Mouse (Mus musculus) intestine, embryonic 14.5 days (tissue): Measurements from ENCODE around the gene Mpp3. TPM values are rescaled to one million over a fixed set of nuclear protein-coding genes. Genes with fewer than 3 reads are reported as not detected.

Experiments used
- ATAC-seq: fragments of 200-750 bp; cut with Nextera tagmentation; replicated peaks from 2 replicates; pipeline ENCODE4 v1.8.0; 2017; ENCODE audit warnings: low read depth, moderate number of reproducible peaks, moderate TSS enrichment, moderate library complexity; ENCODE audit not compliant: low FRiP score, low TSS enrichment
- DNase-seq: peaks from one replicate; pipeline ENCODE4 v3.0.0-alpha.2; 2018; ENCODE audit warnings: low spot score
- H3K27ac ChIP-seq: fragments of 300-500 bp; sonication (generic); 2 replicates; pipeline ENCODE4 v1.5.1; 2014; ENCODE audit warnings: low read depth, mild to moderate bottlenecking, control low read depth
- H3K27me3 ChIP-seq: fragments of 300-500 bp; sonication (generic); replicated peaks from 2 replicates; pipeline ENCODE4 v1.6.1; 2014; ENCODE audit warnings: low read length, control low read depth; ENCODE audit not compliant: control insufficient read depth, insufficient read depth
- H3K36me3 ChIP-seq: fragments of 300-500 bp; sonication (generic); 2 replicates; pipeline ENCODE4 v1.6.1; 2014; ENCODE audit warnings: low read length, control low read depth; ENCODE audit not compliant: control insufficient read depth, insufficient read depth
- H3K4me1 ChIP-seq: fragments of 300-500 bp; sonication (generic); replicated peaks from 2 replicates; pipeline ENCODE4 v1.6.1; 2014; ENCODE audit warnings: low read length, control low read depth, mixed read lengths; ENCODE audit not compliant: control insufficient read depth, insufficient read depth
- H3K4me2 ChIP-seq: fragments of 300-500 bp; sonication (generic); 2 replicates; pipeline ENCODE4 v1.6.1; 2014; ENCODE audit warnings: low read length
- H3K4me3 ChIP-seq: fragments of 300-500 bp; sonication (generic); 2 replicates; pipeline ENCODE4 v1.5.1; 2014; ENCODE audit warnings: low read depth, low read length, control low read depth, mixed read lengths
- H3K9ac ChIP-seq: fragments of 300-500 bp; sonication (generic); 2 replicates; pipeline ENCODE4 v1.6.1; 2014; ENCODE audit warnings: mild to moderate bottlenecking, low read length
- H3K9me3 ChIP-seq: fragments of 300-500 bp; sonication (generic); 2 replicates; pipeline ENCODE4 v1.6.1; 2016; ENCODE audit warnings: low read length, control low read depth; ENCODE audit not compliant: control insufficient read depth
- WGBS: fragments of 180-500 bp; shearing (Covaris S2); extraction: QIAGEN DNeasy Blood & Tissue Kit; methylation state at CpG from one replicate; pipeline ENCODE4 v1.1.7; 2014; 5-methylcytosine and 5-hydroxymethylcytosine counted together
- polyA plus RNA-seq: library from polyadenylated mRNA; unstranded; fragments of >200 nt; fragmentation: Nextera tagmentation; extraction: Ambion mirVana; gene quantifications from 2 replicates; pipeline ENCODE4 v1.2.1, GENCODE M21; 2014

Gene Mpp3
- polyA plus RNA-seq, 1 experiment from 2014 or later = 11.0 TPM

DNA sequence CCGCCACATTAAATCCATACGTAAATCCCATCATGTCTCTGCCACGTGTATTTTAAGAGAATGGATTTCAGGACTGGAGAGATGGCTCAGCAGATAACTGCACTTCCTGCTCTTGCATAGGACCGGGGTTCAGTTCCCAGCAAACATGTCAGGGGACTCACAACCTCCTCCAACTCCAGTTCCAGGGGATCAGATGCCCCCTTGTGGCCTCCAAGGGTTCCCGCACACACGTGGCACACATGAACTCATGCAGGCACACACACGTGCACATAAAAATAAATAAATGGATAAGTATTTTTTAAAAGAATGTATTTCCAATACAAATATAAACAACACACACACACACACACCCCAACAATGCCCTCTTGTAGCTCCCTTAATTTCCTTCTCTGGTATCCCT is 51.3 kb downstream of the Mpp3 start:
- H3K4me3 ChIP-seq = no peak overlapping the region
- H3K4me2 ChIP-seq = no peak overlapping the region
- H3K36me3 ChIP-seq = peaks cover 15% of the 10 kb centered on the region; the same call in 1 of the 2 replicates
- H3K27me3 ChIP-seq = no peaks in the 10 kb centered on the region
- DNase-seq (no peak), ATAC-seq (no peak)
- no peaks in the 10 kb centered on the region; the same call in 1 of the 2 replicates for H3K4me1 ChIP-seq
- WGBS = 93% methylated on average over 7 of the region's 7 CpGs
- no peaks in the 10 kb centered on the region for H3K9me3 ChIP-seq
- no peak overlapping the region for H3K9ac ChIP-seq
- H3K27ac ChIP-seq = no peak overlapping the region

DNA sequence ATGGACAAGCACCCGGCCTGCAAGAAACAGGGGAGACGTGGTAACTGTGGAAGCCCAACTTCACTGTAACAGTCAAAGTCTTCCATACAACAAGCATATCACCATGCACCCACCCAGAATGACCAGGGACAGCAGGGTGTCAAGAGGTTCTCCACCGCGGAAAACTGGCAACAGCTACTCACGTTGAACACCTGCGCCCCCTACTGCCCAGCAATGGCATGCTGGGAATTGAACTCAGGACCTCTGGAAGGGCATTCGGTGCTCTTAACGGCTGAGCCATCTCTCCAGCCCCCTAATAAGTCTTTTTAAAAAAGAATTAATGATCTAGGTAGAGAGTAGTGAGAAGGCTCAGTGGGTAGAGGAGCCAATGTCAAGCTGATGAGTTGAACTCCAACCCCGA is 53.3 kb downstream of the Mpp3 start:
- H3K36me3 ChIP-seq = peaks cover 6% of the 10 kb centered on the region; the same call in 1 of the 2 replicates
- H3K4me3 ChIP-seq = no peak overlapping the region
- H3K9ac ChIP-seq = no peak overlapping the region
- no peaks in the 10 kb centered on the region for H3K9me3 ChIP-seq
- H3K27ac ChIP-seq = no peak overlapping the region
- ATAC-seq = no peak
- 51% methylated on average over 9 of the region's 9 CpGs for WGBS
- DNase-seq = no peak
- H3K4me1 ChIP-seq = no peaks in the 10 kb centered on the region; the same call in 1 of the 2 replicates
- no peaks in the 10 kb centered on the region for H3K27me3 ChIP-seq
- no peak overlapping the region for H3K4me2 ChIP-seq

DNA sequence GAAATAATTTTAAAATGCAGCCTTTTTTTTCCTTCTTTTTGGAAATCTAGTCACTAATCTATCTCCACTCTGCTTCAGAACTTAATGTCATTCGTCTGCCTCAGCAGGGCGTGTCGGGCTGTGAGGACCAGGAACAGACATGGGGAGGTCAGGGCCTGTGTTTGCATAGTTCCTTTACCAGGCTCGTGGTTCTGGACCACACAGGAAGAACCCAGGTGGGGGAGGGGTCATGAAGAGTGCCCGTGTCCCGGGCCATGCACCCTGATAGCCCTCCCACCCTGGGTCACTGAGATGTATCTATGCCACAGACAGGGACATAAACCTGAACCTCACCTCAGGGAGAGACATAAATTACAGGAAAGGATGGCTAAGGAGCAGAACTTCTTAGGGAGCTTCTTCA is 54.1 kb downstream of the Mpp3 start:
- Histone ChIP-seq H3K27me3 (no peaks in the 10 kb centered on the region), H3K27ac (no peak overlapping the region), H3K4me3 (no peak overlapping the region), H3K9me3 (no peaks in the 10 kb centered on the region), H3K36me3 (peaks cover 6% of the 10 kb centered on the region; the same call in 1 of the 2 replicates), H3K9ac (no peak overlapping the region), H3K4me1 (no peaks in the 10 kb centered on the region; the same call in 1 of the 2 replicates), H3K4me2 (no peak overlapping the region)
- WGBS = 24% methylated on average over 6 of the region's 6 CpGs
- DNase-seq (no peak), ATAC-seq (no peak)

DNA sequence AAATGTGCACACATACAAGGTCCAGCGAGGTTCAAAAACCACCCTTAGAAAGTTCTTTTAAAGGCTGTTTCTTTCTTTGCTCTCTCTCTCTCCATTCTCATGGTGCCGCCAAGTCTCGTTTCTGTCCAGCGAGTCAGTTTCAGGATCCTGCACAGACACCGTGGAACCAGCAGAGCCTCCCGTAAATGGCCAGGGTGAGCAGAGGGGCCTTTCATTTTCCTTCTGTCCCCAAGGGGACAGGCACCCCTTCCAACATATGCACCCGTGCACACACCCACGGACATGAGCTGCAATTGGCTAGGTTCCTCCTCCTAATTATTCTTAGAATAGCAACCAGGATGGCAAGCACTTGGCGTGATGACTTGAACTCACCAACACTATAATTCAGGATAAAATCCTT is 54.8 kb downstream of the Mpp3 start:
- ATAC-seq = no peak
- no peaks in the 10 kb centered on the region for H3K27me3 ChIP-seq
- H3K4me3 ChIP-seq = no peak overlapping the region
- DNase-seq = no peak
- no peak overlapping the region for H3K4me2 ChIP-seq
- no peaks in the 10 kb centered on the region for H3K9me3 ChIP-seq
- no peak overlapping the region for H3K27ac ChIP-seq
- H3K36me3 ChIP-seq = peaks cover 6% of the 10 kb centered on the region; the same call in 1 of the 2 replicates
- H3K9ac ChIP-seq = no peak overlapping the region
- H3K4me1 ChIP-seq = no peaks in the 10 kb centered on the region; the same call in 1 of the 2 replicates
- 65% methylated on average over 9 of the region's 9 CpGs for WGBS

DNA sequence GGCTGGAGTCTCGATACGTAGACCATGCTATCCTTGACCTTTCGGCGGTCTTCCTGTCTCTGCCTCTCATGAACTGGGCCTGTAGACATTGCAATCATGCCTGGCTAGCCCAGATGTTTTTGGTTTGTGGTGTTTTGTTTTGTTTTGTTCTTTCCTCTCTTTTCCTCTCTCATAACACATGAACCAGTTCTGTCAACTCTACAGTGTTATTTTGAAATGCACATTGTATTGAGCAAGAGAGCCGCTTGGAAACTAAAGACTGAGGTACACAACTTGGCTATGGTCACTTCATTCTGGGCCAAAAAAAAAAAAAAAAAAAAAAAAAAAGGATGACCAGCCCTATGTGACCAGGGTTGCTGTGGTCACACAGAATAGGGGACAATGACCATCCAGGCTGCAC is 55.6 kb downstream of the Mpp3 start:
- peaks cover 6% of the 10 kb centered on the region; the same call in 1 of the 2 replicates for H3K36me3 ChIP-seq
- ATAC-seq (no peak), DNase-seq (no peak)
- H3K27me3 ChIP-seq = 0 out of 2 replicates have a peak, but pooled peaks cover 2% of the 10 kb centered on the region
- H3K4me2 ChIP-seq = no peak overlapping the region
- no peak overlapping the region for H3K9ac ChIP-seq
- WGBS = 93% methylated on average over 5 of the region's 5 CpGs
- H3K4me3 ChIP-seq = no peak overlapping the region
- H3K4me1 ChIP-seq = no peaks in the 10 kb centered on the region; the same call in 1 of the 2 replicates
- H3K27ac ChIP-seq = no peak overlapping the region
- no peaks in the 10 kb centered on the region for H3K9me3 ChIP-seq

DNA sequence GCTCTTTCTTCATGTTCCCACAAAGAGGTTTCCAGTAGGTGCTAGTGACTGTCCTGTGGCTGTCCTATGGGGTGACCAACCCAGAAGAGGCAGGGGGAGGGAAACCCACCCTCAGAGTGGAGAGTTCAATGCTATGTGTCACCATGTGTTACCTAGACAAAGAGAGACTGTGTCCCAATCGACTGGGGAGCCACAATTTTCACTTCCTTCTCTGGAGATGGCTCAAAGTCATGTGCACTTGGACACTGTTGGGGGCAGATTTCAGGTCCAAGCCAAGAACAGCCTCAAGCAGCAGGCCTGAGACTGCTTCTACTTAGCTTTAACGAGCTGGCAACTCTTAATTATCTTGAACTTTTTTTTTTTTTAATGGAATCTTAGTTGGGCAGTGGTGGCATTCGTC is 56.2 kb downstream of the Mpp3 start:
- 73% methylated on average over 3 of the region's 3 CpGs for WGBS
- Histone ChIP-seq H3K9ac (no peak overlapping the region), H3K36me3 (peaks cover 6% of the 10 kb centered on the region; the same call in 1 of the 2 replicates), H3K4me3 (no peak overlapping the region), H3K4me1 (no peaks in the 10 kb centered on the region; the same call in 1 of the 2 replicates), H3K27ac (no peak overlapping the region), H3K9me3 (no peaks in the 10 kb centered on the region), H3K27me3 (0 out of 2 replicates have a peak, but pooled peaks cover 7% of the 10 kb centered on the region), H3K4me2 (no peak overlapping the region)
- ATAC-seq (no peak), DNase-seq (no peak)

DNA sequence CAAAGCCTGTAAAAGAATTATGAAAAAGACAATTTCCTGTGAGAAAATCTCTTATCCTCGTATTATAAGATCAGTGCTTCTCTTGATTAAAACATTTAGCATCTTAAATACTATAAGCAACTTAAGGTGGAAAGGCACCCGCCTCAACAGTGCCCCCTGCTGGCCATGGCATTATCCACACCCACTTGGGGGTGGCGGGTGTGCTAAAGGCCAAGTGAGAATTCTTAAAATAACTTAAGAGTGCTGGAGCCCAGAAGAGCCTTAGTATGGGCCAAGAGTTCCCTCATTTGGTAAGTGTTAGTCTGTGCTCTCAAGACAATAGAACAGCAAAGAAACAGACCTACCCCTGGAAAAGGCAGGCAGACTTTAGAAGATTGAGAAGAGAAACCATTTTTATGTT is 56.9 kb downstream of the Mpp3 start:
- Histone ChIP-seq H3K4me3 (no peak overlapping the region), H3K36me3 (peaks cover 1% of the 10 kb centered on the region; the same call in 1 of the 2 replicates), H3K9me3 (no peaks in the 10 kb centered on the region), H3K27ac (no peak overlapping the region), H3K9ac (no peak overlapping the region), H3K4me1 (no peaks in the 10 kb centered on the region; the same call in 1 of the 2 replicates), H3K27me3 (peaks cover 13% of the 10 kb centered on the region), H3K4me2 (no peak overlapping the region)
- DNase-seq (peak; percentile 65), ATAC-seq (no peak)
- 55% methylated on average over 3 of the region's 3 CpGs for WGBS

DNA sequence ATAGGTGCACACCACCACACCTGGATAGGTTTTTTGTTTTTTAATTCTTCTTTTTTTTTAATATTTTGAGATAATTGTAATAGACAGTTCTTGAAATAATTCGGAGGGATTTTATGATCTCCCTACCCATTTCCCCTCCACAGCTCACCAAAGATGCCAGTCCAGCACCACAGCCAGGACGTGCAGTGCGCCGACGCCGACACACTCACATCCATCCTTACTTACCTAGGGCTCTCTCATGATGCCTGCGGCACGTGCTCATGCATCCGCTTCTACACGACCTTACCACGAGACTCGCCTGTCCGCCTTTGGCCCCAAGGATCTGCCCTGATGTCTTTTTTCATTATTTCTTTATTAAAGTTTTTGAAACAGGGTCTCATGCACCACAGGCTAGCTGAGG is 58.4 kb downstream of the Mpp3 start:
- H3K4me3 ChIP-seq = no peak overlapping the region
- no peak for DNase-seq
- H3K4me1 ChIP-seq = no peaks in the 10 kb centered on the region; the same call in 1 of the 2 replicates
- no peak overlapping the region for H3K9ac ChIP-seq
- 88% methylated on average over 13 of the region's 13 CpGs for WGBS
- no peak for ATAC-seq
- H3K36me3 ChIP-seq = no peaks in the 10 kb centered on the region
- no peaks in the 10 kb centered on the region for H3K9me3 ChIP-seq
- peaks cover 28% of the 10 kb centered on the region for H3K27me3 ChIP-seq
- no peak overlapping the region for H3K27ac ChIP-seq
- H3K4me2 ChIP-seq = no peak overlapping the region

DNA sequence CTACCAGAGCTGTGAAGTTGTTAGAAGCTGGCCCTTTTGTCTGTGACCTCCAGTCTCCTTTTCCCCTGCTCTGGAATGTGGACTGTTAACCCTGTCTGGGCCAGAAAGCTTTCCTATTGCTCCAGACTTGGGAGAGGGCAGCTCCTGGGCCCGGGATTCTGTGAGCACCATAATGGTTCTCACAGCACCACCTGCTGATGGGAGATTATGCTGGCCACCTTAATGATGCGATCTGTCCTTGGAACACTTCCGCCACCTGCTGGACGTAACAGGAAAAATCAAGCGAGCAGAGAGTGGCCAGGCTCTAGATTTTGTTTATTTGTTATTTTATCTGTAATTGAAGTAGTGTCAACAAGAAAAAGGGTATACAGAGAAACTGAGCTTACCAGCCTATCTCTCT is 59.5 kb downstream of the Mpp3 start:
- 0% methylated on average over 5 of the region's 5 CpGs for WGBS
- peaks cover 39% of the 10 kb centered on the region for H3K27me3 ChIP-seq
- no peak overlapping the region for H3K4me3 ChIP-seq
- DNase-seq (peak; percentile 88), ATAC-seq (peak; percentile 62; the same call in 1 of the 2 replicates)
- peaks cover under 1% of the 10 kb centered on the region; the same call in 1 of the 2 replicates for H3K4me1 ChIP-seq
- H3K27ac ChIP-seq = no peak overlapping the region
- H3K36me3 ChIP-seq = no peaks in the 10 kb centered on the region
- no peak overlapping the region for H3K9ac ChIP-seq
- H3K9me3 ChIP-seq = no peaks in the 10 kb centered on the region
- H3K4me2 ChIP-seq = no peak overlapping the region
